Mouse (Mus musculus): ENCODE measurements around the gene Best1.

GRCm38 (mm10) chr19:9984111-9985055 is 17.1 kb downstream of the Best1 start:
- TF ChIP-seq CTCF (IDR thresholded peaks at IDR 0.05; ENCODE audit: borderline replicate concordance, control insufficient read depth, extremely low read depth, insufficient read depth, low read length, poor library complexity) (no peak), POLR2A (IDR thresholded peaks at IDR 0.05; ENCODE audit: control insufficient read depth, extremely low read depth, insufficient read depth, low read length, poor library complexity) (no peak)
